Mouse (Mus musculus) lung, adult 2 months (tissue): ENCODE measurements around the gene Usp2.

ENCODE experiments used
- CTCF ChIP-seq: fragments of 200-500 bp; IDR thresholded peaks from 2 replicates; pipeline ENCODE4 v1.5.1; 2011; ENCODE audit warnings: mild to moderate bottlenecking, low read length, control low read depth; ENCODE audit not compliant: insufficient read depth
- POLR2A ChIP-seq: fragments of 200-500 bp; IDR thresholded peaks from 2 replicates; pipeline ENCODE4 v1.6.1; 2011; ENCODE audit warnings: low read depth, mild to moderate bottlenecking, control low read depth, low read length, borderline replicate concordance; ENCODE audit errors: extremely low read depth

- TF ChIP-seq POLR2A, result no peak
- no peak for TF ChIP-seq CTCF
Observed at GRCm38 (mm10) chr9:44137846-44138245, 71.0 kb downstream of the Usp2 start.
